Mouse (Mus musculus) midbrain, postnatal 0 days (tissue): Measurements from ENCODE around the gene Herc6. TPM values are rescaled to one million over a fixed set of nuclear protein-coding genes. Genes with fewer than 3 reads are reported as not detected.

Experiments used
- ATAC-seq: fragments of 200-750 bp; cut with Nextera tagmentation; 2 replicates; pipeline ENCODE4 v1.8.0; 2017; ENCODE audit warnings: moderate number of reproducible peaks, mild to moderate bottlenecking, moderate TSS enrichment, moderate library complexity; ENCODE audit not compliant: low FRiP score
- DNase-seq: peaks from one replicate; pipeline ENCODE4 v3.0.0-alpha.2; 2015; ENCODE audit warnings: low spot score
- H3K27ac ChIP-seq: fragments of 300-500 bp; sonication (generic); 2 replicates; pipeline ENCODE4 v1.5.1; 2014; ENCODE audit warnings: low read depth, mild to moderate bottlenecking, low read length, mixed read lengths
- H3K27me3 ChIP-seq: fragments of 300-500 bp; sonication (generic); 2 replicates; pipeline ENCODE4 v1.6.1; 2014; ENCODE audit warnings: low read length, control low read depth, mixed read lengths; ENCODE audit not compliant: insufficient read depth
- H3K36me3 ChIP-seq: fragments of 300-500 bp; sonication (generic); 2 replicates; pipeline ENCODE4 v1.6.1; 2014; ENCODE audit warnings: low read length, control low read depth, mixed read lengths; ENCODE audit not compliant: insufficient read depth
- H3K4me1 ChIP-seq: fragments of 300-500 bp; sonication (generic); 2 replicates; pipeline ENCODE4 v1.6.1; 2014; ENCODE audit warnings: mild to moderate bottlenecking, control low read depth, antibody characterized with exemption, low read length, mixed read lengths; ENCODE audit not compliant: insufficient read depth
- H3K4me2 ChIP-seq: fragments of 300-500 bp; sonication (generic); 2 replicates; pipeline ENCODE4 v1.6.1; 2014; ENCODE audit warnings: low read depth, mild to moderate bottlenecking, low read length, mixed read lengths; ENCODE audit not compliant: poor library complexity, severe bottlenecking
- H3K4me3 ChIP-seq: fragments of 300-500 bp; sonication (generic); 2 replicates; pipeline ENCODE4 v1.5.1; 2014; ENCODE audit warnings: low read depth, mild to moderate bottlenecking, low read length, moderate library complexity
- H3K9ac ChIP-seq: fragments of 300-500 bp; sonication (generic); replicated peaks from 2 replicates; pipeline ENCODE4 v1.6.1; 2014; ENCODE audit warnings: mild to moderate bottlenecking, low read length, moderate library complexity, mixed read lengths; ENCODE audit not compliant: poor library complexity, severe bottlenecking
- H3K9me3 ChIP-seq: fragments of 300-500 bp; sonication (generic); 2 replicates; pipeline ENCODE4 v1.6.1; 2016; ENCODE audit warnings: low read length, control low read depth
- CTCF ChIP-seq: IDR thresholded peaks from 2 replicates; pipeline ENCODE4 v1.5.1; 2016; ENCODE audit warnings: antibody characterized with exemption, mild to moderate bottlenecking
- WGBS: fragments of 180-500 bp; shearing (Covaris S2); extraction: QIAGEN DNeasy Blood & Tissue Kit; methylation state at CpG from one replicate; pipeline ENCODE4 v1.1.7; 2014; 5-methylcytosine and 5-hydroxymethylcytosine counted together
- polyA plus RNA-seq: library from polyadenylated mRNA; unstranded; fragments of >200 nt; fragmentation: Nextera tagmentation; extraction: Ambion mirVana; gene quantifications from 2 replicates; pipeline ENCODE4 v1.2.1, GENCODE M21; 2015
- total RNA-seq: library from RNA; depleted of rRNA; stranded (reverse); fragments of >200 nt; gene quantifications from 2 replicates; pipeline ENCODE4 v1.2.3, GENCODE M21; 2014

Herc6 gene
- total and polyA plus RNA-seq, 2 experiments from 2014 or later: 1.2 to 1.9 TPM

GRCm38 (mm10) chr6:57605546-57606307, 24.9 kb downstream of the Herc6 start:
- Histone ChIP-seq H3K4me2 (no peak overlapping the region), H3K4me3 (no peak overlapping the region), H3K27ac (no peak overlapping the region), H3K36me3 (no peaks in the 10 kb centered on the region), H3K9me3 (no peaks in the 10 kb centered on the region), H3K9ac (no peak overlapping the region), H3K4me1 (no peaks in the 10 kb centered on the region), H3K27me3 (no peaks in the 10 kb centered on the region)
- no peak for TF ChIP-seq CTCF
- WGBS: 91% methylated on average over 7 of the region's 7 CpGs
- ATAC-seq (no peak), DNase-seq (no peak)

- no peak overlapping the region for H3K9ac ChIP-seq
- no peak overlapping the region for H3K4me2 ChIP-seq
- H3K4me3 ChIP-seq: no peak overlapping the region
- TF ChIP-seq CTCF: no peak
- WGBS: 89% methylated on average over 2 of the region's 2 CpGs
- no peak for ATAC-seq
- H3K27ac ChIP-seq: no peak overlapping the region
- no peaks in the 10 kb centered on the region for H3K36me3 ChIP-seq
- H3K27me3 ChIP-seq: no peaks in the 10 kb centered on the region
- H3K4me1 ChIP-seq: no peaks in the 10 kb centered on the region
- no peak for DNase-seq
- H3K9me3 ChIP-seq: no peaks in the 10 kb centered on the region
These were observed 27.2 kb downstream of the Herc6 start for GRCm38 (mm10) chr6:57607999-57608398.

GRCm38 (mm10) chr6:57609631-57610030, 28.8 kb downstream of the Herc6 start:
- ATAC-seq: no peak
- peak; percentile 29 for TF ChIP-seq CTCF
- Histone ChIP-seq H3K4me1 (no peaks in the 10 kb centered on the region), H3K36me3 (no peaks in the 10 kb centered on the region), H3K4me2 (no peak overlapping the region), H3K9me3 (no peaks in the 10 kb centered on the region), H3K9ac (no peak overlapping the region), H3K27ac (no peak overlapping the region), H3K4me3 (no peak overlapping the region), H3K27me3 (no peaks in the 10 kb centered on the region)
- 53% methylated on average over 2 of the region's 2 CpGs for WGBS
- DNase-seq: peak; percentile 36

- 84% methylated on average over 2 of the region's 2 CpGs for WGBS
- no peak for TF ChIP-seq CTCF
These were observed 35.0 kb downstream of the Herc6 start for GRCm38 (mm10) chr6:57615788-57616187.

GRCm38 (mm10) chr6:57639531-57639930, 58.7 kb downstream of the Herc6 start:
- no peaks in the 10 kb centered on the region for H3K36me3 ChIP-seq
- no peak overlapping the region for H3K27ac ChIP-seq
- H3K9ac ChIP-seq: no peak overlapping the region
- TF ChIP-seq CTCF: no peak
- H3K4me2 ChIP-seq: no peak overlapping the region
- no peak overlapping the region for H3K4me3 ChIP-seq
- H3K9me3 ChIP-seq: no peaks in the 10 kb centered on the region
- H3K27me3 ChIP-seq: no peaks in the 10 kb centered on the region
- DNase-seq (no peak), ATAC-seq (no peak)
- no peaks in the 10 kb centered on the region for H3K4me1 ChIP-seq
- 46% methylated on average over 1 of the region's 1 CpGs for WGBS

More at GRCm38 (mm10) chr6:57615788-57616187, 35.0 kb downstream of the Herc6 start:
- H3K36me3 ChIP-seq: no peaks in the 10 kb centered on the region
- H3K4me2 ChIP-seq: no peak overlapping the region
- ATAC-seq: no peak
- no peaks in the 10 kb centered on the region for H3K4me1 ChIP-seq
- H3K9ac ChIP-seq: no peak overlapping the region
- H3K9me3 ChIP-seq: no peaks in the 10 kb centered on the region
- H3K27me3 ChIP-seq: no peaks in the 10 kb centered on the region
- peak; percentile 1 for DNase-seq
- H3K27ac ChIP-seq: no peak overlapping the region
- H3K4me3 ChIP-seq: no peak overlapping the region

- TF ChIP-seq CTCF: no peak
- WGBS: 28% methylated on average over 4 of the region's 4 CpGs
- Histone ChIP-seq H3K4me2 (no peak overlapping the region), H3K4me3 (no peak overlapping the region), H3K36me3 (no peaks in the 10 kb centered on the region), H3K9ac (no peak overlapping the region), H3K9me3 (no peaks in the 10 kb centered on the region), H3K27me3 (no peaks in the 10 kb centered on the region), H3K4me1 (no peaks in the 10 kb centered on the region), H3K27ac (no peak overlapping the region)
- ATAC-seq: peak; percentile 87
- peak; percentile 90 for DNase-seq
These were observed 61.0 kb downstream of the Herc6 start for GRCm38 (mm10) chr6:57641789-57642188.
